Mouse (Mus musculus) frontal cortex, adult (tissue): ENCODE measurements around the gene Ctsw.
A peak's percentile ranks its signal among the peaks of the same experiment; 100 is the strongest.
"Not testable (repeated sequence)": the region's sequence is repeated elsewhere in the genome, so short reads cannot be mapped to it uniquely, and the experiment has no call there.

Source experiments
- ATAC-seq: cut with Nextera tagmentation; 2 replicates; pipeline ENCODE4 v1.9.2; 2017; ENCODE audit warnings: mild to moderate bottlenecking, moderate library complexity, mixed read lengths; ENCODE audit not compliant: low TSS enrichment

The Ctsw gene

GRCm38 (mm10) chr19:5468374-5468773, at the start of gene Ctsw:
Gene Ctsw (minus strand): TSS chr19:5468507.
- no peak for ATAC-seq

DNA sequence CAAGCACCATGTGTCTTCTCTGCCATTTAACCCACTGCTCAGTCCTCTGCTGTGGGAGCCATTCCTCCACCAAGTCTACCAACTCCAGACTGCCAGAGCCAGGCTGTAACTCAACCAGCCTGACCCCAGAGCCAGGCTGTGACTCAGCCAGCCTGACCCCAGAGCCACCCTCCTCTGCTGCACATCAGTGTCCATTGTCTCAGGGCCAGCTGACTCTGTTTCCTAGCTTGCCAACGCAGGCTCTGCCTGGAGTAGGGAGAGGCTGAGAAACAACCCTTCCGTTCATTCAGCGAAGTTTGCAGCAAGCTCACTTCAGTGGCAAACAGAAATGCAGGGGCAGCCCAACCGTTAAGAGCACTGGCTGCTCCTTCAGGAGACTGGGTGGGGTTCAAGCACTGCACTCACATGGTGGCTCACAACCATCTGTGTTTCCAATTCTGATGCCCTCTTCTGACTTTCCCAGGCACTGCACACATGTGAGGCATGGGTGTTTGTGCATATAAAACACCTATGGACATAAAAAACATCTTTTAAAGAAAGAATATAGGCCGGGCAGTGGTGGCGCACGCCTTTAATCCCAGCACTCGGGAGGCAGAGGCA, 48.7 kb upstream of the Ctsw start:
- no peak; the same call in 1 of the 2 replicates for ATAC-seq

GRCm38 (mm10) chr19:5515840-5516777, 47.8 kb upstream of the Ctsw start:
- no peak for ATAC-seq

GRCm38 (mm10) chr19:5513005-5513349, 44.7 kb upstream of the Ctsw start:
- no peak for ATAC-seq

DNA sequence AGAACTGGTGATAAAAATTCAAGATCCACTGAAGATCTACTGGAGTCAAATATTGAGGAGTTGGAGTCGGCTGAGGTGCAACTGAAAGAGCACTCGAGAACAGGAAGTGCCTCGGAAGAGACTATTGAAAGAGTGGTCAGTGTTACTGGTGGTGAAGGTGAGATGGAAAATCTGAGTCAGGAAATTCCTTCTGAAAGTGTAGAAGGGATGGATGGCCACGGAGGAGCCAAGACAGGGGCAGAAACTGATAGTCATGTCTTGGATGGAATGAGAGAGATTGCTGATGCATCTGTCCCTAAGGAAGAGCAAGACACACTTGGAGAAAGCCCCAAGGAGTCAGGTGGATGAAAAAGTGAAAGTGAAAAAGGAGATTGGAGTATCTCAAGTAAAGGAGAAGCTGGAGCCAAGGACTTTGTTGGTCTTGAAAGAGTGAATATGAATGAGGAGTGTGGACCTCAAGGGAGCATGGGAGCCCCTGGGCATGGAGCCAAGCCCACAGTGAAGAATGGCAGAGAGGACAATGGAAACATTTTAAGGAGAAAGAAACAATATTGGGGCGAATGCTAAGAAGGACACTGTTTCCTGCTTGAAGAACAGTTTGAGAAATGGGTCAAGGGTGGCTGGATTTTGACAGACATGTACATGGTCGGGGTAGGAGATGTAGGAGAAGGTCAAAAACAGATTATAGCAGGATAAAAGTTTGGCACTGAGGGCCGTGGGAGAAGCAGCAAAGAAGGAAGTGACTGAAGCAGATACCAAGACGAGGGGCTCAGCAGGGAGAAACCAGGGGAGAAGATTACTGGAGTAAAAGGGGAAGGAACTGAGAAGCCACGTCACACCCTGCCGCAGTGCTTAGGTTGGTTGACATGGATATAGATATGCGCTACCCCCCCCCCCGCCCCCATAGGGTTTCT, 44.0 kb upstream of the Ctsw start:
- no peak for ATAC-seq

GRCm38 (mm10) chr19:5511074-5511632, 42.8 kb upstream of the Ctsw start:
- ATAC-seq, result no peak

DNA sequence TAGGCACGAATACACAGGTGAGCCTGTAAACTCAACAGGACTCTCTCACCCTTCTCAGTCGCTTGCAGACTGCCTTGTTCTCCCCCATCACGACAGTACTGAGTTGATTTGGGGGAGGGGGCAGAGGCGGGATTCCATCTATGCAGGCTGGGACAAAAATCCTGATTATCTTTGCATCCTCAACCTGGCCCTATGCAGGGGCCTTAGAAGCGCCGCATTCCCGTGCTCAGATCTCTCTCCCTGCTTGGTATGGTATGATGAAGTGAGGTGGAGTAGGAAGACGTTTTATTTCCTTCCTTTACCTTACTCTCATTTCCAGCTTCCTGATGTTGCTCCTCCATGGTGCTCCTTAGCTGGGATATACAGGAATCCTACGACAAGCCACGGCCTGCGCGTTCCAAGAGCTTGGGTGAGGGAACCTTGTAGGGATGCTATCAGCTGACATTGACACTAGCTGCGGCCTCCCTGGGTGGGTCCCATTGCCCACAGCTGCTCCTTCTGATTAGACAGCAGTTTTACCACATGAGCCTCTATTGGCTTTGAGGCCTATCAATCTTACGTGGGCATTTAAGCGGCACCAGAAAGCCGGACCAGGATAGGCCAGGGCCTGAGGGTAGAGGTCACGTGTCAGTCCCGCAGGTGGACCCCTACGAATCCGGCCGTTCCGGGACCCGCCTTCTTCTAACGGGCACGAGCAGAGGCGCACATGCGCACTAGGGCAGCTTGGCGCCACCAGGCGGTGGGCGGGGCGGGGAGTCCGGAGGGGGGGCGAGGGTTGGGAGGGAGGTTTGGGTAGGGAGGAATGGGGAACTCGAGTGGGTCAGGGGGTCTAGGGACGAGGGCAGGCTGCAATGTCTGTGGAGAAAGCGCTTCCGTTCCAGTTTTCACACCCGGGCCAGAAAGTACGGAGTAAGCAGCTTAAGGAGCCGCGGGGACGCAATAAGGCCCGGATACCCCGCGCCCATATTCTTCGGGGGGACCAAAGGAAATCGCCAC, 42.0 kb upstream of the Ctsw start, which contains the start of gene Snx32:
Snx32 (minus strand) TSS at position 508 of the 996 bp plus-strand sequence.
- peak; percentile 99 for ATAC-seq

DNA sequence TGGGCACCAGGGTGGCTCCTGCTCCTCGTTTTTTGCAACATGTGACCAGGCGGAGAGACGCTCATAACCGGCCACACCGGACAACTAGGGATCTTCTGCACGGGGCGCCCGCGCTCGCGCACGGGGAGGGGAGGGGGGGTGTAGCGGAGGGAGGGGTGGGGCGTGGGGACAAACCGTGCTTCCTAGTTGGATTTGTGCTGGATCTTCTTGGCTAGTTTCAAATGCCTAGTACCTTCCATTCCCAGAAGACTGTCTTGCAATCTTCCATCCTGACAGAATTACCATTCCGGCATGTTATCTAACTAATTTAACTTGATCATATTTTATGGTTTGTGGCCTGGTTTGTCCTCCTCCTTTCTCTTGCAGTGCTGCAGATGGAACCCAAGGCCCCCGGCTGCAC, 35.4 kb upstream of the Ctsw start, which contains the start of gene 1700020D05Rik:
1700020D05Rik (minus strand) TSS at position 101 of the 400 bp plus-strand sequence.
- no peak for ATAC-seq

DNA sequence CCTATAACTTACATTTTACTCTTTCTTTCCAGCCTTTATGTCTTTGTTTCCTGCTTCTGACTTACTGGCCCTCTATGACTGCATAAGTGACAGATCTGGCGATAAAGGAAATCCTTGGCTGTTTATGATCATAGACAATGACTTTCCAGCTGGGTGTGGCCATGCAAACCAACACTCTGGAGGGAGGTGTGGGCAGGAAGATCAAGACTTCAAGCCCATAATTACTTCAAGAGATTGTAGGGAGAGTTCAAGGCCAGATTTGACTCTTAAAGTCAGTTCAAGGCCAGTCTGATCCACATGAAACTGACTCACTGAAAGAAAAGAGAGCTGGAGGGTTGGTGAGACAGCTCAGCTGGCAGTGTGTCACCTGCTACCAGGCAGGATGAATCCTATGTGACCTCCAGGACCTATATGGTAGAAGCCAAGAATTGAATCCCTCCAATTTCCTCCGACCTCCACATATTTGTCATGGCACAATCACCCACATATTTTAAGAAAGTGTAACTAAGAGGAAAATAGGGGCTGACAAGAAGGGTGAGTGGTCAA, 32.1 kb upstream of the Ctsw start:
- no peak for ATAC-seq

- ATAC-seq, result no peak
Measured at GRCm38 (mm10) chr19:5496052-5496370, 27.7 kb upstream of the Ctsw start.

GRCm38 (mm10) chr19:5495353-5496051, 27.2 kb upstream of the Ctsw start:
- no peak for ATAC-seq

- no peak for ATAC-seq
Measured at GRCm38 (mm10) chr19:5494314-5494713, 26.0 kb upstream of the Ctsw start.

- not testable (repeated sequence) for ATAC-seq
Measured at GRCm38 (mm10) chr19:5493301-5493721, 25.0 kb upstream of the Ctsw start.

DNA sequence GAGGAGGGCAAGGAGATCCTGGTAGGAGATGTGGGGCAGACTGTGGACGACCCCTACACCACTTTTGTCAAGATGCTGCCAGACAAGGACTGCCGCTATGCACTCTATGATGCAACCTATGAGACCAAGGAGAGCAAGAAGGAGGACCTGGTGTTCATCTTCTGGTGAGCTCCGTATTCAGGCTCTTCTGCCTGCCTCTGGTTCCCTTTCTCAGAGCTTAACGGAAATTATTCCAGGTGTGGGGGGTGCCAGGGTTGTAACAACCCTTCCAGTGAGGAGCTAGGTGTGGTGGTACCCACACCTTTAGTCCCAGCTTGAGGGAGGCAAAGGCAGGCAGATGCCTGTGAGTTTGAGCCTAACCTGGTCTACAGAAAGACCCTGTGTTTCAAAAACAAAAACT, 24.3 kb upstream of the Ctsw start:
- ATAC-seq, result no peak

DNA sequence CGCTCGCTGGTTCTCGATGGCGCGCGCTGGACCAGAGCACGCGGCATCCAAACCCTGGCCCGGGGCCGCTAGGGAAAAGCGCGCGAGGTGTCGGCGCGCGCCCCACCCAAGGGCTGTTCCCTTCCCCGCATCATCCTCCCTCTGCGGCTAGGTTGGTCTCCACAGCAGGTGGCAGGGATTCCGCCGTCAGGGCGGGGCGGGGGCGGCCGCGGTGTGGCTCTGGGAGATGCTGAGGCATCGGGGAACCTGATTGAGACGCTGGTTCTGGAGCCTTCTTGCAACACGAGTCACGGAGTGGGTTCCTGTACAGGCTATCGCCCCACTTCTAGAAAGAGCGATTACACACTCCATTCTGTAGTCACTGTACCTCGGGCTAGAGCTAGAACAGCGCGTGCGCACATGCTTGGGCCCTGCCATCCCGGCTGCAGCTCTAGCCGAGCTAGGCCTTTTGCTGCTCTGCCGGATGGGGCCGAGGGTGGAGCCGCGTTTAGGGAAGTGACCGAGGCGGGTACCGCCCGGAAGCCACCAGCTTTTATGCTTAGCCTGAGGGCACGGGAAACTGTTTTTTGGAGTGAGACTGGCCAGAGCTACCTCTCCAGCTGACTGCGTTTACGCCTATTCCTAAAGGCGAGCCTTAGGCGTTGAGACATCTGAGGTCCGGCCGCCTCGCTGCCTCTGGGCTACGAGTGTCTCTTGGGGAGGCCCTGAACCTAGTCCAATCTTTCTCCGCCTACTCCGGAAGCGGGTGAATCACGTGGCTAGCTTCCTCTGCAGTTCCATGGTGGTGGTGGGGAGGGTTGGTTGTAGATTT, 22.8 kb upstream of the Ctsw start:
- peak; percentile 13; the same call in 1 of the 2 replicates for ATAC-seq

- peak; percentile 56 for ATAC-seq
Measured at GRCm38 (mm10) chr19:5490313-5490897, 22.1 kb upstream of the Ctsw start, which contains the start of gene Cfl1. Gene Cfl1 (plus strand): TSS chr19:5490455.

- not testable (repeated sequence) for ATAC-seq
Measured at GRCm38 (mm10) chr19:5489721-5490120, 21.4 kb upstream of the Ctsw start.
